Mouse (Mus musculus) CH12.LX (cell line): ENCODE results near the gene Gpr19. TPM values are rescaled to one million over a fixed set of nuclear protein-coding genes. Genes with fewer than 3 reads are reported as not detected.

Experiments
- DNase-seq: peaks from one replicate; pipeline ENCODE4 v3.0.0-alpha.2; 2013; ENCODE audit errors: extremely low read depth
- H3K27ac ChIP-seq: 2 replicates; pipeline ENCODE4 v1.5.1; 2012; ENCODE audit warnings: low read depth, mild to moderate bottlenecking, control low read depth, moderate library complexity; ENCODE audit not compliant: insufficient read depth
- H3K27me3 ChIP-seq: replicated peaks from 2 replicates; pipeline ENCODE3; 2012; ENCODE audit warnings: inconsistent platforms
- H3K36me3 ChIP-seq, 2 experiments: replicated peaks in 1 of 2; 2 replicates each; pipeline versions ENCODE3 to v1.6.1; 2012; ENCODE audit warnings: inconsistent platforms in 1 of 2, low read length in 1 of 2, mild to moderate bottlenecking in 1 of 2, mixed read lengths in 1 of 2, moderate library complexity in 1 of 2; ENCODE audit not compliant: control insufficient read depth in 1 of 2, insufficient read depth in 1 of 2
- H3K4me1 ChIP-seq, 2 experiments: 2 replicates each; pipeline ENCODE4 v1.6.1; 2012; ENCODE audit warnings: inconsistent platforms in 1 of 2, moderate library complexity in 1 of 2; ENCODE audit not compliant: insufficient read depth in 2 of 2, control insufficient read depth in 1 of 2
- H3K4me2 ChIP-seq: 2 replicates; pipeline ENCODE4 v1.6.1; 2012; ENCODE audit warnings: low read depth, mild to moderate bottlenecking, control low read depth; ENCODE audit not compliant: poor library complexity, insufficient read depth, severe bottlenecking
- H3K4me3 ChIP-seq, 3 experiments: fragments of 150-350 bp in 1 of 3; sonication (generic) in 1 of 3; replicated peaks in 1 of 3; 2 replicates each; pipeline versions ENCODE3 to v1.5.1; 2011 to 2012; ENCODE audit warnings: low read depth in 2 of 3, low read length in 2 of 3, mild to moderate bottlenecking in 2 of 3, moderate library complexity in 2 of 3, control low read depth in 1 of 3, improper control_type of control experiment in 1 of 3, inconsistent platforms in 1 of 3, mixed read lengths in 1 of 3; ENCODE audit not compliant: poor library complexity in 1 of 3
- H3K79me2 ChIP-seq: replicated peaks from 2 replicates; pipeline ENCODE4 v1.6.1; 2012; ENCODE audit warnings: mild to moderate bottlenecking, moderate library complexity; ENCODE audit not compliant: control insufficient read depth, poor library complexity, insufficient read depth, severe bottlenecking; ENCODE audit errors: extremely low read depth
- H3K9ac ChIP-seq: 2 replicates; pipeline ENCODE4 v1.6.1; 2012; ENCODE audit warnings: low read depth, mild to moderate bottlenecking, control low read depth, moderate library complexity; ENCODE audit not compliant: insufficient read depth
- H3K9me3 ChIP-seq: replicated peaks from 2 replicates; pipeline ENCODE3; 2012; ENCODE audit warnings: low read length, inconsistent platforms, mixed read lengths
- CHD1 ChIP-seq: IDR thresholded peaks from 2 replicates; pipeline ENCODE4 v1.6.1; 2012; ENCODE audit warnings: low read depth, low read length, improper control_type of control experiment, inconsistent platforms
- CHD2 ChIP-seq: IDR thresholded peaks from 2 replicates; pipeline ENCODE4 v1.6.1; 2011; ENCODE audit warnings: low read length, improper control_type of control experiment
- CTCF ChIP-seq, 2 experiments: IDR thresholded peaks in 1 of 2; conservative IDR thresholded peaks in 1 of 2; 2 replicates each; pipeline ENCODE4 v1.5.1; 2011 to 2012; ENCODE audit warnings: low read depth in 2 of 2, low read length in 2 of 2, improper control_type of control experiment in 1 of 2, inconsistent platforms in 1 of 2, mild to moderate bottlenecking in 1 of 2, moderate library complexity in 1 of 2
- HCFC1 ChIP-seq: IDR thresholded peaks from 2 replicates; pipeline ENCODE4 v1.6.1; 2012; ENCODE audit warnings: low read depth, mild to moderate bottlenecking, inconsistent platforms, low read length, improper control_type of control experiment
- JUND ChIP-seq: conservative IDR thresholded peaks from 2 replicates; pipeline ENCODE4 v1.6.1; 2011; ENCODE audit warnings: low read depth, low read length, improper control_type of control experiment
- KAT2A ChIP-seq: IDR thresholded peaks from 2 replicates; pipeline ENCODE4 v1.6.1; 2012; ENCODE audit warnings: low read length, improper control_type of control experiment, inconsistent platforms; ENCODE audit not compliant: insufficient replicate concordance
- MAFK ChIP-seq: IDR thresholded peaks from 2 replicates; pipeline ENCODE4 v1.6.1; 2011; ENCODE audit warnings: low read length, improper control_type of control experiment; ENCODE audit not compliant: insufficient replicate concordance
- MAX ChIP-seq: IDR thresholded peaks from 2 replicates; pipeline ENCODE4 v1.6.1; 2011; ENCODE audit warnings: low read length, improper control_type of control experiment
- MXI1 ChIP-seq: IDR thresholded peaks from 2 replicates; pipeline ENCODE4 v1.6.1; 2011; ENCODE audit warnings: mild to moderate bottlenecking, low read depth, low read length, improper control_type of control experiment
- MYC ChIP-seq: IDR thresholded peaks from 2 replicates; pipeline ENCODE4 v1.6.1; 2011; ENCODE audit warnings: low read depth, mild to moderate bottlenecking, improper control_type of control experiment, low read length
- PAX5 ChIP-seq: IDR thresholded peaks from 2 replicates; pipeline ENCODE4 v1.6.1; 2012; ENCODE audit warnings: low read length, inconsistent platforms, mixed read lengths
- POLR2A ChIP-seq: IDR thresholded peaks from 2 replicates; pipeline ENCODE4 v1.6.1; 2011; ENCODE audit warnings: low read depth, mild to moderate bottlenecking, improper control_type of control experiment, low read length
- POLR2AphosphoS2 ChIP-seq: IDR thresholded peaks from 2 replicates; pipeline ENCODE4 v1.6.1; 2011; ENCODE audit warnings: low read depth, low read length, improper control_type of control experiment
- RAD21 ChIP-seq: IDR thresholded peaks from 2 replicates; pipeline ENCODE4 v1.6.1; 2011; ENCODE audit warnings: low read depth, mild to moderate bottlenecking, low read length, improper control_type of control experiment, moderate library complexity
- RCOR1 ChIP-seq: conservative IDR thresholded peaks from 2 replicates; pipeline ENCODE4 v1.6.1; 2012; ENCODE audit warnings: low read depth, mild to moderate bottlenecking, inconsistent platforms, low read length, improper control_type of control experiment
- SIN3A ChIP-seq: IDR thresholded peaks from 2 replicates; pipeline ENCODE4 v1.6.1; 2012; ENCODE audit warnings: low read length, improper control_type of control experiment, inconsistent platforms
- SMC3 ChIP-seq: IDR thresholded peaks from 2 replicates; pipeline ENCODE4 v1.6.1; 2011; ENCODE audit warnings: low read depth, low read length, improper control_type of control experiment
- UBTF ChIP-seq: IDR thresholded peaks from 2 replicates; pipeline ENCODE4 v1.6.1; 2012; ENCODE audit warnings: low read depth, mild to moderate bottlenecking, inconsistent platforms, low read length, improper control_type of control experiment, moderate library complexity
- USF2 ChIP-seq: conservative IDR thresholded peaks from 2 replicates; pipeline ENCODE4 v1.6.1; 2011; ENCODE audit warnings: low read depth, low read length, improper control_type of control experiment
- ZC3H11A ChIP-seq: IDR thresholded peaks from 2 replicates; pipeline ENCODE4 v1.6.1; 2012; ENCODE audit warnings: low read depth, mild to moderate bottlenecking, inconsistent platforms, low read length, improper control_type of control experiment
- ZKSCAN1 ChIP-seq: IDR thresholded peaks from 2 replicates; pipeline ENCODE4 v1.6.1; 2012; ENCODE audit warnings: low read depth, inconsistent platforms, low read length, improper control_type of control experiment, borderline replicate concordance
- ZMIZ1 ChIP-seq: IDR thresholded peaks from 2 replicates; pipeline ENCODE4 v1.6.1; 2012; ENCODE audit warnings: low read depth, mild to moderate bottlenecking, inconsistent platforms, low read length, improper control_type of control experiment
- ZNF384 ChIP-seq: IDR thresholded peaks from 2 replicates; pipeline ENCODE4 v1.6.1; 2012; ENCODE audit warnings: low read depth, low read length, improper control_type of control experiment, inconsistent platforms
- dilution Hi-C: fragments of 300-500 bp; cut with MboI; formaldehyde crosslinking; loops from 2 replicates; pipeline ENCODE4 v1.14.3; 2020; ENCODE audit warnings: low sequenced_read_pairs; ENCODE audit not compliant: extremely low pct_unique_long_range_greater_than_20kb, extremely low pct_ligation_motif_present
- in situ Hi-C: fragments of 300-500 bp; cut with MboI; formaldehyde crosslinking; loops from 3 replicates; pipeline ENCODE4 v1.14.3; 2019; ENCODE audit warnings: low sequenced_read_pairs, low pct_ligation_motif_present, low pct_unique_long_range_greater_than_20kb, mixed read lengths
- polyA plus RNA-seq: library from polyadenylated mRNA; unstranded; fragments of >175 nt; gene quantifications from 2 replicates; pipeline ENCODE4 v1.2.1, GENCODE M21; 2012; ENCODE audit warnings: low read depth; ENCODE audit not compliant: insufficient read length
- total RNA-seq, 2 experiments: library from RNA; depleted of rRNA; stranded (reverse); fragments of 300-350 nt in 1 of 2; fragments of >200 nt in 1 of 2; gene quantifications; 2 replicates each; pipeline ENCODE4 v1.2.3; 2012 to 2014

Gpr19 gene
- total and polyA plus RNA-seq, 3 experiments: 4.8 to 7.5 (median 5.2) TPM

DNA sequence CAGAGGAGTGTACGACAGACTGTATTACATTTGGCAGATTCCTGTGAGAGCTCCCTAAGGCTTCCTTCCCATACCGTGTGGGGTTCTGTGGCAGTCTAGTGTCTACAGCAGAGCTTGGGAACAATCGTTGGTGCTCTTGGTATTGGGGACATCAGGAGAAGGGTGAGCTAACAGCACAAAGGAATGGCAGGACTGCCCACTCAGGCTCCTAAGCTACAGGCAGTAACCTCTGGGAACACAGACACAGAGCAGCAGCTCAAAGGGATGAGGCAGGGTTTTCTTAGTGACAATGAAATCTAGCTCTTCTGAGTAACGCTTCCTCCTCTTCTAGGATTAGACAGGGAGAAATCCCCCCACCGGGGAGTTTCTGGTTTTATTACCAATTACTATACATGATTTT lies 11.4 kb downstream of the Gpr19 start:
- dilution Hi-C loops: no loop called here

DNA sequence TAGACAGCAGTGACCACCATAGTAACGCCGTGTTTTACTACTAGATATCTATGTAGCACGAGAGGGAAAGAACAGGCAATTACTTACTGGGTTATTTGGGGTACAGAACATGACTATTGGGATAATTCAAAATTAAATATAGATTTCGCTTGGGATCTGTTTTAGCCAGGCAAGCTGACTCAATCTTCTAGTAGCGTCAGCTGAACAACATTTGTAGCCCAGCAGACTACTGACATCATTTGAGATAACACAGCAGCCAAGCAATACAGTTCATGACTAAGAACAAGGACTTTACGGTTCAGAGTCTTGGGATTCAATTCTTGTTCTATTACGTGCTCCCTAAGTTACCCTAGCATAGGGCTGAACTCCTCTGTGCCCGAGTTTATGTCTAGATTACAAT lies 11.9 kb downstream of the Gpr19 start:
- H3K27me3 ChIP-seq: no peaks in the 10 kb centered on the region
- H3K4me1 ChIP-seq: peaks cover 0 to 5% of the 10 kb centered on the region in 2 experiments; a peak in 1 of 4 replicates
- H3K27ac ChIP-seq: no peak overlapping the region
- peaks cover 6 to 8% of the 10 kb centered on the region in 2 experiments for H3K36me3 ChIP-seq
- in situ Hi-C loops (no loop called here), dilution Hi-C loops (no loop called here)
- no peak overlapping the region for H3K9ac ChIP-seq
- H3K4me3 ChIP-seq: no peak overlapping the region
- no peak overlapping the region for H3K4me2 ChIP-seq
- DNase-seq: no peak
- H3K79me2 ChIP-seq: no peaks in the 10 kb centered on the region
- TF ChIP-seq ZMIZ1 (no peak), SMC3 (no peak), KAT2A (no peak), ZC3H11A (no peak), CHD2 (no peak), MXI1 (no peak), RAD21 (no peak), CHD1 (no peak), MAFK (no peak), SIN3A (no peak), RCOR1 (no peak)
- TF ChIP-seq, all 38 proteins: peak for 0
- no peaks in the 10 kb centered on the region for H3K9me3 ChIP-seq

More for the DNA sequence above, 11.4 kb downstream of the Gpr19 start:
- Histone ChIP-seq H3K79me2 (no peaks in the 10 kb centered on the region), H3K4me2 (no peak overlapping the region), H3K9me3 (no peaks in the 10 kb centered on the region), H3K27ac (no peak overlapping the region), H3K9ac (no peak overlapping the region), H3K4me3 (no peak overlapping the region), H3K36me3 (peaks cover 2 to 5% of the 10 kb centered on the region in 2 experiments), H3K4me1 (peaks cover 0 to 5% of the 10 kb centered on the region in 2 experiments; a peak in 1 of 4 replicates), H3K27me3 (no peaks in the 10 kb centered on the region)
- TF ChIP-seq MYC (no peak), RCOR1 (no peak), RAD21 (no peak), USF2 (no peak), ZC3H11A (no peak), CHD2 (no peak), MAX (no peak), POLR2AphosphoS2 (no peak), PAX5 (no peak), ZNF384 (no peak), POLR2A (no peak), ZMIZ1 (no peak), SMC3 (no peak), ZKSCAN1 (no peak), HCFC1 (no peak), UBTF (no peak), CTCF (conservative IDR thresholded peaks at IDR 0.05 in 1 of 2, IDR thresholded peaks at IDR 0.05 in 1 of 2; ENCODE audit: low read depth in 2 of 2, low read length in 2 of 2) (no peak), JUND (no peak)
- DNase-seq: no peak
- in situ Hi-C loops: no loop called here
